Mouse (Mus musculus) adrenal gland, adult (tissue): ENCODE data around the gene Fry.

Source experiments
- DNase-seq, 2 experiments: peaks; one replicate each; pipeline ENCODE4 v3.0.0; 2022 to 2023; ENCODE audit warnings: low spot score in 1 of 2; ENCODE audit not compliant: inconsistent age in 2 of 2

Fry gene

GRCm38 (mm10) chr5:150168712-150169111 is 50.3 kb downstream of the Fry start:
- peak; percentile 47 to 83 for DNase-seq

- no peak for DNase-seq
Measured at GRCm38 (mm10) chr5:150171562-150171961, 53.1 kb downstream of the Fry start.

- DNase-seq, result no peak
Measured at GRCm38 (mm10) chr5:150173869-150174268, 55.4 kb downstream of the Fry start.

GRCm38 (mm10) chr5:150174950-150175349 is 56.5 kb downstream of the Fry start:
- no peak for DNase-seq

GRCm38 (mm10) chr5:150176251-150177015 is 58.0 kb downstream of the Fry start:
- DNase-seq, result no peak

- DNase-seq, result no peak
Measured at GRCm38 (mm10) chr5:150177757-150178156, 59.3 kb downstream of the Fry start.

- no peak for DNase-seq
Measured at GRCm38 (mm10) chr5:150178194-150178801, 59.9 kb downstream of the Fry start.

- DNase-seq, result peak; percentile 38 to 51
Measured at GRCm38 (mm10) chr5:150180985-150181607, 62.7 kb downstream of the Fry start.

- DNase-seq, result no peak
Measured at GRCm38 (mm10) chr5:150184959-150185358, 66.5 kb downstream of the Fry start.

- no peak for DNase-seq
Measured at GRCm38 (mm10) chr5:150186121-150186520, 67.7 kb downstream of the Fry start.

GRCm38 (mm10) chr5:150186676-150187075 is 68.2 kb downstream of the Fry start:
- no peak for DNase-seq

GRCm38 (mm10) chr5:150188031-150188430 is 69.6 kb downstream of the Fry start:
- DNase-seq, result no peak

GRCm38 (mm10) chr5:150190454-150191358 is 72.3 kb downstream of the Fry start:
- DNase-seq, result no peak

GRCm38 (mm10) chr5:150195514-150196210 is 77.2 kb downstream of the Fry start:
- peak; percentile 72 to 88 for DNase-seq

GRCm38 (mm10) chr5:150196211-150196585 is 77.8 kb downstream of the Fry start:
- DNase-seq, result peak; percentile 24 to 63

GRCm38 (mm10) chr5:150196881-150197311 is 78.5 kb downstream of the Fry start:
- no peak for DNase-seq

GRCm38 (mm10) chr5:150206749-150207148 is 88.3 kb downstream of the Fry start:
- DNase-seq, result no peak

- DNase-seq, result no peak
Measured at GRCm38 (mm10) chr5:150207596-150207995, 89.2 kb downstream of the Fry start.

GRCm38 (mm10) chr5:150208009-150208408 is 89.6 kb downstream of the Fry start:
- no peak for DNase-seq

GRCm38 (mm10) chr5:150214081-150214480 is 95.6 kb downstream of the Fry start:
- DNase-seq, result no peak
